Mouse (Mus musculus): ENCODE measurements at regions not wholly inside any gene's neighbourhood (a gene's known extent, or its start where the extent isn't known, plus 50 kb on each side); places are given as distances from the start of the nearest gene placed in this dataset.

- TF ChIP-seq POLR2A (IDR thresholded peaks at IDR 0.05; ENCODE audit: low read depth, low read length) (no peak), CTCF (IDR thresholded peaks at IDR 0.05; ENCODE audit: extremely low read depth, insufficient read length, insufficient replicate concordance, low read depth, low read length) (no peak)
Observed at GRCm38 (mm10) chr19:32884279-32884678, 127.0 kb downstream of the Pten start.
